Mouse (Mus musculus): ENCODE measurements around the gene Padi3. TPM values are rescaled to one million over a fixed set of nuclear protein-coding genes. Genes with fewer than 3 reads are reported as not detected.

Gene Padi3
- total RNA-seq, 2 experiments from 2014 or later = not detected

Other genes starting within 250 kb of the Padi3 start
- 10 to 100 TPM; 37.0 to 45.2 TPM for gene Arhgef10l, start 144.6 kb downstream of the Padi3 start, total RNA-seq (2021)
- 10 to 100 TPM; 94.5 to 95.9 TPM for gene Rcc2, start 110.1 kb downstream of the Padi3 start, total RNA-seq (2021)
- under 1 TPM in 1 of 2 experiments, not detected in 1; 0.12 TPM for gene Padi6, start 68.0 kb downstream of the Padi3 start, total RNA-seq (2021)
- gene Padi4, start 36.4 kb downstream of the Padi3 start, total RNA-seq (2021) = not detected
- not detected for gene Padi1, start 35.1 kb upstream of the Padi3 start, total RNA-seq (2021)
- gene Padi2, start 95.7 kb upstream of the Padi3 start, total RNA-seq (2021) = 10 to 100 TPM; 25.0 to 27.3 TPM
- gene Sdhb, start 150.6 kb upstream of the Padi3 start, total RNA-seq (2021) = 100 to 1,000 TPM; 183 to 190 TPM
- 100 to 1,000 TPM; 151 to 157 TPM for gene Atp13a2, start 176.2 kb upstream of the Padi3 start, total RNA-seq (2021)
- 1 to 10 TPM; 3.4 to 4.5 TPM for gene Mfap2, start 199.8 kb upstream of the Padi3 start, total RNA-seq (2021)
- gene Crocc, start 249.9 kb upstream of the Padi3 start, total RNA-seq (2021) = 10 to 100 TPM; 54.5 to 67.0 TPM